Mouse (Mus musculus) thymus, postnatal 10 days (tissue): Measurements from ENCODE around the gene Map4k5.

Experiments used
- DNase-seq, 2 experiments: peaks; one replicate each; pipeline ENCODE4 v3.0.0; 2021; ENCODE audit warnings: low spot score in 2 of 2

Gene Map4k5

GRCm38 (mm10) chr12:69756015-69756414, 137.0 kb downstream of the Map4k5 start:
- no peak for DNase-seq

- DNase-seq: no peak
Observed at GRCm38 (mm10) chr12:69753936-69754335, 139.1 kb downstream of the Map4k5 start.
